Mouse (Mus musculus) forebrain, embryonic 10.5 days (tissue): ENCODE data around the gene Ptprn2. TPM values are rescaled to one million over a fixed set of nuclear protein-coding genes. Genes with fewer than 3 reads are reported as not detected.
A peak's percentile ranks its signal among the peaks of the same experiment; 100 is the strongest.

Experiments used
- DNase-seq: peaks from one replicate; pipeline ENCODE4 v3.0.0-alpha.2; 2017; ENCODE audit warnings: low spot score; ENCODE audit errors: extremely low spot score
- H3K27ac ChIP-seq: fragments of 300-500 bp; sonication (generic); 2 replicates; pipeline ENCODE4 v1.5.1; 2016; ENCODE audit warnings: mild to moderate bottlenecking
- H3K27me3 ChIP-seq: fragments of 300-500 bp; sonication (generic); 2 replicates; pipeline ENCODE4 v1.6.1; 2016; ENCODE audit warnings: mild to moderate bottlenecking; ENCODE audit not compliant: poor library complexity, severe bottlenecking
- H3K36me3 ChIP-seq: fragments of 300-500 bp; sonication (generic); replicated peaks from 2 replicates; pipeline ENCODE4 v1.6.1; 2016; ENCODE audit warnings: mild to moderate bottlenecking, moderate library complexity
- H3K4me1 ChIP-seq: fragments of 300-500 bp; sonication (generic); 2 replicates; pipeline ENCODE4 v1.6.1; 2016
- H3K4me3 ChIP-seq: fragments of 300-500 bp; sonication (generic); 2 replicates; pipeline ENCODE4 v1.5.1; 2016; ENCODE audit warnings: mild to moderate bottlenecking, moderate library complexity
- H3K9me3 ChIP-seq: fragments of 300-500 bp; sonication (generic); 2 replicates; pipeline ENCODE4 v1.6.1; 2016; ENCODE audit warnings: mild to moderate bottlenecking, moderate library complexity
- whole genome bisulfite sequencing: fragments of 180-500 bp; shearing (Covaris S2); methylation state at CpG from one replicate; pipeline ENCODE4 v1.1.7; 2016; 5-methylcytosine and 5-hydroxymethylcytosine counted together
- polyA plus RNA-seq: library from polyadenylated mRNA; unstranded; fragments of >200 nt; fragmentation: Nextera tagmentation; extraction: Ambion mirVana; gene quantifications from 2 replicates; pipeline ENCODE4 v1.2.1, GENCODE M21; 2016

Gene Ptprn2
- polyA plus RNA-seq, 1 experiment from 2014 or later: 4.8 TPM

- DNase-seq: no peak
- no peaks in the 10 kb centered on the region for H3K4me1 ChIP-seq
- 89% methylated on average over 3 of the region's 3 CpGs for WGBS
- H3K36me3 ChIP-seq: no peaks in the 10 kb centered on the region
- H3K27me3 ChIP-seq: no peaks in the 10 kb centered on the region
- H3K9me3 ChIP-seq: no peaks in the 10 kb centered on the region
- no peak overlapping the region for H3K4me3 ChIP-seq
- no peak overlapping the region for H3K27ac ChIP-seq
Measured at GRCm38 (mm10) chr12:116785731-116786130, 300.2 kb downstream of the Ptprn2 start.

- DNase-seq: no peak
- Histone ChIP-seq H3K9me3 (no peaks in the 10 kb centered on the region), H3K4me3 (no peak overlapping the region), H3K4me1 (no peaks in the 10 kb centered on the region), H3K36me3 (no peaks in the 10 kb centered on the region), H3K27ac (no peak overlapping the region), H3K27me3 (no peaks in the 10 kb centered on the region)
- 89% methylated on average over 3 of the region's 3 CpGs for WGBS
Measured at GRCm38 (mm10) chr12:116788346-116788745, 302.8 kb downstream of the Ptprn2 start.

- Histone ChIP-seq H3K9me3 (no peaks in the 10 kb centered on the region), H3K4me3 (no peak overlapping the region), H3K36me3 (no peaks in the 10 kb centered on the region), H3K27me3 (no peaks in the 10 kb centered on the region), H3K27ac (no peak overlapping the region), H3K4me1 (no peaks in the 10 kb centered on the region)
- no peak for DNase-seq
- 91% methylated on average over 5 of the region's 5 CpGs for WGBS
Measured at GRCm38 (mm10) chr12:116803331-116803730, 317.8 kb downstream of the Ptprn2 start.

GRCm38 (mm10) chr12:116804712-116805111 is 319.2 kb downstream of the Ptprn2 start:
- 74% methylated on average over 2 of the region's 2 CpGs for WGBS
- H3K4me3 ChIP-seq: no peak overlapping the region
- H3K36me3 ChIP-seq: no peaks in the 10 kb centered on the region
- H3K27ac ChIP-seq: no peak overlapping the region
- no peaks in the 10 kb centered on the region for H3K9me3 ChIP-seq
- no peaks in the 10 kb centered on the region for H3K4me1 ChIP-seq
- H3K27me3 ChIP-seq: no peaks in the 10 kb centered on the region
- DNase-seq: no peak

GRCm38 (mm10) chr12:116805129-116805809 is 319.7 kb downstream of the Ptprn2 start:
- no peak for DNase-seq

GRCm38 (mm10) chr12:116806089-116806488 is 320.6 kb downstream of the Ptprn2 start:
- no peaks in the 10 kb centered on the region for H3K36me3 ChIP-seq
- no peaks in the 10 kb centered on the region for H3K4me1 ChIP-seq
- H3K27ac ChIP-seq: no peak overlapping the region
- H3K4me3 ChIP-seq: no peak overlapping the region
- no peaks in the 10 kb centered on the region for H3K27me3 ChIP-seq
- DNase-seq: no peak
- no peaks in the 10 kb centered on the region for H3K9me3 ChIP-seq
- WGBS: 92% methylated on average over 2 of the region's 2 CpGs

More at GRCm38 (mm10) chr12:116805129-116805809, 319.7 kb downstream of the Ptprn2 start:
- Histone ChIP-seq H3K9me3 (no peaks in the 10 kb centered on the region), H3K4me3 (no peak overlapping the region), H3K4me1 (no peaks in the 10 kb centered on the region), H3K27me3 (no peaks in the 10 kb centered on the region), H3K27ac (no peak overlapping the region), H3K36me3 (no peaks in the 10 kb centered on the region)
- 73% methylated on average over 2 of the region's 2 CpGs for WGBS

GRCm38 (mm10) chr12:116813012-116813411 is 327.5 kb downstream of the Ptprn2 start:
- Histone ChIP-seq H3K36me3 (no peaks in the 10 kb centered on the region), H3K4me3 (no peak overlapping the region), H3K27ac (no peak overlapping the region), H3K9me3 (no peaks in the 10 kb centered on the region), H3K4me1 (no peaks in the 10 kb centered on the region), H3K27me3 (no peaks in the 10 kb centered on the region)
- DNase-seq: no peak
- 89% methylated on average over 5 of the region's 5 CpGs for WGBS

GRCm38 (mm10) chr12:116819836-116820235 is 334.3 kb downstream of the Ptprn2 start:
- no peaks in the 10 kb centered on the region for H3K36me3 ChIP-seq
- H3K4me3 ChIP-seq: no peak overlapping the region
- no peaks in the 10 kb centered on the region for H3K27me3 ChIP-seq
- WGBS: 93% methylated on average over 2 of the region's 2 CpGs
- H3K9me3 ChIP-seq: no peaks in the 10 kb centered on the region
- no peaks in the 10 kb centered on the region for H3K4me1 ChIP-seq
- DNase-seq: no peak
- H3K27ac ChIP-seq: no peak overlapping the region

- Histone ChIP-seq H3K36me3 (no peaks in the 10 kb centered on the region), H3K4me1 (no peaks in the 10 kb centered on the region), H3K4me3 (no peak overlapping the region), H3K27ac (no peak overlapping the region), H3K9me3 (no peaks in the 10 kb centered on the region), H3K27me3 (no peaks in the 10 kb centered on the region)
- no peak for DNase-seq
- WGBS: 95% methylated on average over 3 of the region's 3 CpGs
Measured at GRCm38 (mm10) chr12:116823341-116823740, 337.8 kb downstream of the Ptprn2 start.

GRCm38 (mm10) chr12:116827748-116828147 is 342.2 kb downstream of the Ptprn2 start:
- H3K4me3 ChIP-seq: no peak overlapping the region
- no peaks in the 10 kb centered on the region for H3K27me3 ChIP-seq
- H3K27ac ChIP-seq: no peak overlapping the region
- 42% methylated on average over 7 of the region's 7 CpGs for WGBS
- no peaks in the 10 kb centered on the region for H3K4me1 ChIP-seq
- no peaks in the 10 kb centered on the region for H3K9me3 ChIP-seq
- DNase-seq: peak; percentile 30
- H3K36me3 ChIP-seq: no peaks in the 10 kb centered on the region

- 93% methylated on average over 3 of the region's 3 CpGs for WGBS
- Histone ChIP-seq H3K9me3 (no peaks in the 10 kb centered on the region), H3K27me3 (no peaks in the 10 kb centered on the region), H3K27ac (no peak overlapping the region), H3K4me3 (no peak overlapping the region), H3K4me1 (peaks cover 9% of the 10 kb centered on the region), H3K36me3 (no peaks in the 10 kb centered on the region)
- no peak for DNase-seq
Measured at GRCm38 (mm10) chr12:116838611-116839192, 353.2 kb downstream of the Ptprn2 start.

GRCm38 (mm10) chr12:116842723-116843272 is 357.3 kb downstream of the Ptprn2 start:
- H3K27me3 ChIP-seq: no peaks in the 10 kb centered on the region
- peaks cover 16% of the 10 kb centered on the region for H3K4me1 ChIP-seq
- H3K36me3 ChIP-seq: no peaks in the 10 kb centered on the region
- H3K9me3 ChIP-seq: no peaks in the 10 kb centered on the region
- no peak overlapping the region for H3K4me3 ChIP-seq
- DNase-seq: no peak
- H3K27ac ChIP-seq: no peak overlapping the region
- WGBS: 73% methylated on average over 8 of the region's 8 CpGs

- H3K36me3 ChIP-seq: no peaks in the 10 kb centered on the region
- H3K9me3 ChIP-seq: no peaks in the 10 kb centered on the region
- H3K27me3 ChIP-seq: no peaks in the 10 kb centered on the region
- H3K27ac ChIP-seq: no peak overlapping the region
- peaks cover 16% of the 10 kb centered on the region for H3K4me1 ChIP-seq
- no peak for DNase-seq
- no peak overlapping the region for H3K4me3 ChIP-seq
Measured at GRCm38 (mm10) chr12:116846220-116846619, 360.7 kb downstream of the Ptprn2 start.
